Mouse (Mus musculus): ENCODE measurements at regions not wholly inside any gene's neighbourhood (a gene's known extent, or its start where the extent isn't known, plus 50 kb on each side); places are given as distances from the start of the nearest gene placed in this dataset.

DNA sequence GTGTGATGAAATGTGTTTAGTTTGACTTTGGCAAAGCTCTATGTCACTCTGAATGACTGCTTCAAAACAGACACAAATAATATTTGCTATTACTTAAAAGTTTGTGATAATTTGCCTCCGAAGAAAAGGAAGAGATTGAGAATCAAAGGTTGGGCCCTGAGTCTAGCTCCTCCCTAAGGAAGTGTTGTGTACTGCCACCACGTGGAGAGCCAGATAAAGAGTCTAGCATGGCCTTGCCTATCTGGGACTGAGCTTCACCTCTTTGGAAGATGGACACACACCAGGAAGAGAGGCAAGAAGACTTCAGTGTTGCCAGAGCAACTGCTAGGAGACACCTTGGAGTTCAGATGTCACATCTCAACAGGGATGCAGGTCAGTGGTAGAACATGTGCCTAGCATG lies 258.5 kb downstream of the Cog6 start:
- peak in 1 of 2 experiments; percentile 24 for DNase-seq (ENCODE audit: low spot score in 2 of 2)

DNA sequence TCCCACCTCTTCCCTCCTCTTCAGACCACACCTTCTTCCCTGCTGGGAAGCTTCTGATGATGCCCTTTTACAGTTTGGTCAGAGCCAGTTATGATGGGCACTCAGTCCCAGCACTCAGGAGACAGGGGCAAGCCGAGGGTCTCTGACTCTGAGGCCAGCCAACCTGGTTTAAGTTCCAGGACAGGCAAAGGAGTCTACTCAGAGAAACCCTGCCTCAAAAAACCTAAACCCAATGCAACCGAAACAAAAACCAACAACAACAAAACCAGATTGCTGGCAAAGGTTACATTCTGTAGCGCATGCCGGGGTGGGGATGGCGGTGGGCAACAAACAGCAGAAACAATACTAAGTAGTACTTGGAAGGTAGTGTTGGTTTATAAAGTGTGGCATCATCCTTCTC lies 260.2 kb downstream of the Cog6 start:
- DNase-seq (ENCODE audit: low spot score in 2 of 2) = no peak

DNA sequence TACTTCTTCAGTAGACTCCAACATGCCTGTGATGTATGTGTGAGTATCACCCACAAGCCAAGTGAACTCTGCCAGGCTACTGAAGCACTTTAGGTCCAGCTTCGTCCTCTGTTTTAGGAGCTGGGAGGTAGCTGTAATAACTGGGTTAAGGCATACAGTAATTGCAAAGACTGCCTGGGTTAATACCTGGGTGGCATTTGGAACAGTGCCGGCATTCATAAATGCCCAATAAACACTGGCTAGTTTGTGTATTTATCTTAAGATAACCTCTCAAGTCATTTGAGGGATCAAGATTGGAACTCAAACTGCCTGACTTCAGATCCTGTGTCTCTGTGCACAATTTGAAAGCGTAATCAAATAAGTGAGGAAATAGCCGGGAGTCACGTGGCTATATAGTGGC lies 261.0 kb downstream of the Cog6 start:
- no peak for DNase-seq (ENCODE audit: low spot score in 2 of 2)

DNA sequence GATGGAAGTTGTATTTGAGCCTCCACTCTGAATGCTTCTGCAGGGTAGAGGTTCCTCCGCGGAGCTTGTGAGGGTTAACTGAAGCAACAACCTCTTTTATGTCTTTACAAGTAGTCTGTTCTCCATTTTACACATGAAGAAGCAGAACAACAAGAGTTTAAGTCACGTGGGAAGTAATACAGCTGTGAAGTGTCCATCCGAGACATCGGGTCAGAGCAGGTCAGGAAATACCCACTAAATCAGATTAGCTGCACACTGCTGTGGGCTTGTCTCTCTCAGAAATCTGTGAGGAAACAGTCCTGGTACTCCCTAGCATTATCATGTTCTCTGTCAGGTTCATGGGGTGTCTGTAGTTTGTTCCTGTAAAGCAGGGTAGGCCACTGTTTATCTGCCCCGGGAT lies 262.1 kb downstream of the Cog6 start:
- no peak for DNase-seq (ENCODE audit: low spot score in 2 of 2)

DNA sequence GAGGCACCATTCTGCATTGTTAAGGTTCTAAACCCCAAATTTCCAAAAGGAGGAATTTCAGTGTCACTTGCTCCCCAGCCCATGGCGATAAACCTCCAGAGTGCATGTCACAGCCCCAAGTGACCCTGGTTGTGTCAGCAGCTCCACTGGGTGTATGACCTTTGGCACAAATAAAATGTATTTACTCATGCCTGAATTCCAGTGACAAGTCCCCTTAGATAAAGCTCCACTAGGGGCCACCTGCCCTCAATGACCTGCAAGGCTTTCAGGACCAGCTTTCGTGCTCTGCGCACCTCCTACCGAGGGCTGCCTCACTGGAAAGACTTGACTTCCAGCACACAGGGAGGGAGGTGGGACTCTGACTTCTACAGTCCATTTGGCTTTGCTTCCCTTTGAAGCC lies 262.6 kb downstream of the Cog6 start:
- no peak for DNase-seq (ENCODE audit: low spot score in 2 of 2)

DNA sequence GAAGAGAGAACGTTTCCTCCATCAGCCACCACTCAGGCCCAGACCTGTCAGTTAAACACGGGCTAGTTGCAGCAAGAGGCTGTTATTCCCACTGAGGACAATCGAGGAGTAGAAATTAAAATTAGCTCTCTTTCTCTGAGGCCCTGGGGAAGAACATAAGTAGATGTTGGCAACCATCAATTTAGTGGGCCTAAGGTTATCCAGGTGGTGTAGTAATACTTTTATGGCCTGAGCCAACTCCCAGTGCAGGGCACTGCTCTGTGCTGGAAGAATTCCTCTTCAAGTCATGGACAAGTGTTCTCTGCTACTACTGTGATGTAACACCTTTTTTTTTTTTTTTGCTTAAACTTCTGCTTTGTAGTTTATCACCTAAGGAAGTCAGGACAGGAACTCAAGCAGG lies 270.1 kb downstream of the Cog6 start:
- DNase-seq (ENCODE audit: low spot score in 2 of 2) = no peak

DNA sequence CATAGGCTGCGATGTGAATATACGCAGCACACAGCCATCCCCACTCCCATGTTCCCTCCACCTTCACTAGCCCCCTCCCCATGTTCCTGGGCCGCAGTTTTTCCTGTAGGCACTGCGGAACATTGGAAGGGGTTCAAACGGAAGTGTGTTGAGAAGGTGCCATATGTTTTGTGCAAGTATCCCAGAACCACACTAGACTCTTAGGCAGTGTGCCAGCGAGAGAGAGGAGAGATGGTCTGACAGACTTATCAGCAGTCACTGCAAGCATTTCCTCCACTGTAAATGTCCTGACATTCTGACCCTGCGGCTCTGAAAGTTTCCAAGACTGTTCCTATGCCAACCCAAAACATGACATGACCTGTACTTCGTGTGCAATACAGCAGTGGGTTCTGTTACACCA lies 272.7 kb downstream of the Cog6 start:
- no peak for DNase-seq (ENCODE audit: low spot score in 2 of 2)

DNA sequence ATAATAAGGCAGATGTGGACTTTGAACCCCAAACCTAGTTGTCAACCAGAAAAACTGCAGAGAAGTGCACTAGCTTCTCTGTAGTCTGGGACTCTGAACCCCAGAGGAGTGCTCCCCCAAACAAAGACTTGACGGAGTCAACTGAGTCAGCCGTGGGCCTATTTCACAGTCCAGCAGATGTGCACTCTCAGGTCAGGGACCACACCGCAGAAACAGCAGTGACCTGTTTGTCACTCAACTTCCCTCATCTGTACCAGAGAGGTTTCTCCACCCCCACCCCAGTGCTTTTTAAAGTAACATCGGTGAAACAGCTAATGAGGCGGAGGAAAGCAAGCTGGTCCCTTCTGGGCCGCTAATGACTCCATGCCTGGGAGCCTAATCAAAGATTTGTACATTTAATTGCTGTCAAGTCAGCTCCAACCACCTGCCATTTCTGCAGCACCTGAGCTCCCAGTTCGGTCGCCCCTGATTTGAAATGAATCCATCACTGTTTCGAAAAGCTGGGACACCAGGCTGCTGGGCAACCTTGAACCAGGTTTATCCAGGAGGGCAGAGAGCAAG lies 276.5 kb downstream of the Cog6 start:
- no peak for DNase-seq (ENCODE audit: low spot score in 2 of 2)

DNA sequence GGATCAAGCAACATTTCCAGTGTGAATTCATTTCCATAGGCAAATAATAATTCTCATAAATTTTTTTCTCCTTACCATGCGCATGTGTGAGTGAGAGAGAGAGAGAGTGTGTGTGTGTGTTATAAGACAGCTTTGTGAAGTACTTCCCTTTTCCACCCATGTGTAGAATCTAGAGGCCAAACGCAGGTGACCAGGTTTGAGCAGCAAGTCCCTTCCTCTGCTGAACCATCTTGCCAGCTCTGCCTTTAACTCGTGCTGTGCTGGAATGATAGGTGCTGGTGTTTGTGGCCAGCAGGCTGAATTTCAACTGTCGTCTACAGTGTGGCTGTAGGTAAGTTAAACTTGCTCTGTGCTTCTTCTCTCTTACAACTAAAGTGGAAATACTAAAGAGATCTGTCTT lies 277.5 kb downstream of the Cog6 start:
- DNase-seq (ENCODE audit: low spot score in 2 of 2) = no peak

DNA sequence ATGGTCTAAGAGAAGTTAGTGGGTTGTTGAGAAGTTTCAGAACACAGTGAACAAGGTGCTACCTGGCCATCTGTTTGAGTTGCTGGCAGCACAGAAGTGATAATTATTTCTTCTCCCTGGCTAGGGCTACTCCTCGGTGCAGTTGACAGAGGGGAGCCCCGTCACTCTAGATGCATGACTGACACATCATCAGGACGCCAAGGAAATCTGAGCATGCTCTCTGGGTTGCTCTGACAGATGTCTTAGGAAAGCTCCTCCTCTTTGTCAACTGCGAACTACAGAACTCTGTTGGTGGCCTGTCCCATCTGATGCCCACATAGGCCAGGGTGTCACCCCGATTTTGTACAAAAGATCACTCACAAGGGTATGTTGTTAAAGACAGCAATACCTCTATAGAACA lies 278.7 kb downstream of the Cog6 start:
- DNase-seq (ENCODE audit: low spot score in 2 of 2) = no peak

DNA sequence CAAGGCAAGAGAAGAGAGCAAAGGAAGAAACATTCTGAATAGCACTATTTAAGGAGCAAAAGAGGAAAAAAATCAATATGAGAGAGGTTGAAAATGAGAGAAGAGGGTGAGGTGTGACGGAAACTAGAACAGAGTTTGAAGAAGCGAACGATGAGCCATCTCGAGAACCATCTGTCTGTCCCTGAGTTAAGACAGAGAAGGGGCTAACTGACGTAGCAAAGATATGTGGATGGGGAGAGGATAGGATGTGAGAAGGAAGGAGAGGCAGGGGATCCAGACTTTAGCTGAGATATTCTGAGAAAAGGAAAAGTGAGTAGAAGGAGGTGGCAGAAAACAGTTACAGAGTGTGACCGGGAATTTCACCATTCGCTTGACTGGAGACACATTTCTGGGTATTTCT lies 281.1 kb downstream of the Cog6 start:
- no peak for DNase-seq (ENCODE audit: low spot score in 2 of 2)

DNA sequence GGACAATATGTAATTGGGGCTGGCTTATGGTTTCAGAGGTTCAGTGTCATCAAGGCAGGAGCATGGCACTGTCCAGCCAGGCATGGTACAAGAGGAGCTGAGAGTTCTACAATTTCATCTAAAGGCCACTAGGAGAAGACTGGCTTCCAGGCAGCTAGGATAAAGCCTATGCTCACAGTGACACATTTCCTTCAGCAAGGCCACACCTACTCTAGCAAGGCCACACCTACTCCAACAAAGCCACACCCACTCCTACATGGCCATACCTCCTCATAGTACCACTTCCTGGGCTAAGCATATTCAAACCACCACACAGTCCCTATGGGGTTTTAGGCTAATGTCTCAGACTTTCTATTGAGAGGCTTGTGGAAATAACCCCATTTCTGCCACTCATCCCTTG lies 285.1 kb downstream of the Cog6 start:
- DNase-seq (ENCODE audit: low spot score in 2 of 2) = no peak

DNA sequence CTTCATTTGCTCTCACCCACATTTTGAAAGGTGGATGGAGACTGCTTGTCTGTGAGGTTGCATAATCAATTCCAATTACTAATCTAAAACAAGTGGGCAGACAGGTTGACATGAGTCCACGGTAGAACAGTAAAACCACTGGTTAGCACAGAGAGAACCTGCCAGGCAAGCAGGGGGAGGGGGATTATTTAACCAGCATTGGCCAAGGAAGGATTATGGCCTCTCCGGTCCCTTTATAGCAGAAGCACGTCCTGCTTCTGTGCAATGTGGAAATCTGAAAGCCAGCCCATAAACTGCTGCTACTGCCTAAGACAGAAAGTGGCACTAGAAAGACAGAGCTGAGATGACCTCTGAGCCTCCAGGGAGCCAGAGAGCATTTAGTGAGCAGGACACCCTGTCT lies 285.5 kb downstream of the Cog6 start:
- no peak for DNase-seq (ENCODE audit: low spot score in 2 of 2)

DNA sequence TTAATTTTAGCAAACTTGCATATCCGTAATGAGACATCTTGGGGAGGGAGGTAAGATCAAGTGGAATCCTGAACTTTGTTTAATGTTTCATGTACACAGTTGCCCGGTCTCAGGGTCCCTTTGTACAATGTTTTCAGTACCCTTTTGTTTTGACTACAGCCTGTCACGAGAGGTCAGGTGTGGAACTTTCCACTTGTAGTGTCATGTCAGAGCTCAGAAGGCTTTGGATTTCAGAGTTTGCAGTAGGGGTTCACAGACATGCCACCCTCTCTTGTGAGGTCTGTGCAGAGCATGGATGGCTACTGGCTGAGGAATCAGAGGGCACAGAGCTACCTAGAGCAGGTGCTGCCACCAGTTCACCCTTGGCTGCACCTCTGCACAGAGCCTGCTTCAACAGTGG lies 287.3 kb downstream of the Cog6 start:
- no peak for DNase-seq (ENCODE audit: low spot score in 2 of 2)

DNA sequence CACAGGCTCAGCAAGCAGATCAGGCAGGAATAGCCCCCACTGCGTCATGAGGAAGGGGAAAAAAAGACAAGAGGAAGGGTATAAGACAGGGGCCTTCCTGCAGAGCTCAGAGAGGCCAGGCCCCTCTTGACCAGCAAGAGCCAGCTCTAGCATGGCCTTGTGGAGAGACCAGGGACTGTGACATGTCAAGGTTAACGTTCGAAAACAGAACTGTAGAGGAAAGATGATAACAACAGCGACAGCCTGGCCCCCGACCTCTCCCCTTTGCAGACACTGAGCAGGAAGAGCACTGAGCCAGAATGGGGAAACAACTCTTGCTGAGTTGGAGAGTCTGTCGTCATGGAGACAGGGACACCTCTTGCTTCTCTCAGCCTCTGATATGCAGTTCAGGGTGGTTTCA lies 288.2 kb downstream of the Cog6 start:
- no peak for DNase-seq (ENCODE audit: low spot score in 2 of 2)

DNA sequence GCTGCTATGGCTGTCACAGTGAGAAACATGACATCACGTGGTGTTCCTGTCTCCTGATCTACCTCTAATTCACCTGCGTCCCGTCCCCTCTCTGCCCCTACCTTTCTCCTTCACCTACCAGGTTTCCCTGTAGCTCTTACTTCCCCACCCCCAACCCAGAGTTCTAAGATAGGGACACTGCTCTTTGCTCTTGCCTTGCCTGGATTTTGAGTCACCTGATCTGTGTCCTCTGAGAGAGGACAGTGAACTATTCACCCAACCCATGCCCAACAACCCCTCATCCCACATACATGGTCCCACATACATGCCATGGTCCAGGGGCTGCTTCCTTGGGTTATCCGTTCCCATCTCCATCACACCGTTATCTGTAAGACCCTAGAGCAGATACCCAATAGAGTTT lies 288.6 kb downstream of the Cog6 start:
- no peak for DNase-seq (ENCODE audit: low spot score in 2 of 2)

DNA sequence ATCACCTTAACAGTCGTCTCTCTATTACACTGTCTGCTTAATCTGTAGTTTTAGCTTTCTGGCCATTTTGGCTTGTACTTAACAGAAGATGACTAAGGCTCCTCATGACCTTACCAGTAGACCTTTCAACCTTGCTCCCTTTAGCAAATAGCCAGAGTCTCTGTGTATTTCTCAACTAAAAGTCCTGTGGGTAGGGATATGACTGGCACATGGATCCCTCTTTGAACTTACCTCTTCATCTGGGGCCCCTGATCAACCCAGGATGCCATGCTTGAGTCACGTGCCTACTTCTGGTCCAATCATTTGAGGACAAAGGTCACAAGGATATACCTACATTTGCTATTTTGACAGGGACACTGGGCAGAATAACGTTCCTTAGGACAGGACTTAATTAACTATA lies 292.7 kb downstream of the Cog6 start:
- no peak for DNase-seq (ENCODE audit: low spot score in 2 of 2)

DNA sequence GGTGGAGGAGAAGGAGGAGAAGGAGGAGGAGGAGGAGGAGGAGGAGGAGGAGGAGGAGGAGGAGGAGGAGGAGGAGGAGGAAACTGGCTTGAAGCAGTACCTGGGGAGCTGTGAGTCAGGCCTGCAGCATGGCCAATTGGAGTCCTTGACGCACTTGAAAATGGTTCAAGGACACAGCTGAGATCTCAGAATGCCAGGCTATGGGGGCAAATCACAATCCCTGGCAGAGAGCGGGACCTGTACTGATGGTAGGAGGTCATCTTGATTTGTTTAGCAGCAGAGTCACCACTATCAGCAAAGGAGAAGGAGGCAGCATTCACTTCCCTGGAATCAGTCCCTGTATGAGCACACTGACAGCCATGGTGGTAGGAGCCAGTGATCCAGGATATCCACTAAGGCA lies 294.1 kb downstream of the Cog6 start:
- DNase-seq (ENCODE audit: low spot score in 2 of 2) = no peak

DNA sequence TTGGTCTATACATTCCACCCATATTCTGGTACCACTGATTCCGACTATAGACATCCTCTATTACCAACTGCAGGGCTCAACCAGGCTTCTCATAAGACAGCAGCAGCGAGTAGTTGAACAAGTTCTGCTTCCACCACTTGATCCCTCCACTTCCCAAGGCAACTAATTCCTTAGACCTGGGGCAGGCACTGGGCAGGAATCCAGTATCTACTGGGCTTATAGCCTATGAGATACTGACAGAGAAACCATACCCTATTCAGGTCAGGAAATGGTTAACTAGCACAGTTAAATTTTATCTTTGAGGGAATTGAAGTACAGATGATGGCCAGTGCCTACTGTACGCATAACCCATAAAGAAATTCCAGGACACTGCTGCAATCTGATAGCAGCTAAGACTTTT lies 297.9 kb downstream of the Cog6 start:
- DNase-seq (ENCODE audit: low spot score in 2 of 2) = no peak

DNA sequence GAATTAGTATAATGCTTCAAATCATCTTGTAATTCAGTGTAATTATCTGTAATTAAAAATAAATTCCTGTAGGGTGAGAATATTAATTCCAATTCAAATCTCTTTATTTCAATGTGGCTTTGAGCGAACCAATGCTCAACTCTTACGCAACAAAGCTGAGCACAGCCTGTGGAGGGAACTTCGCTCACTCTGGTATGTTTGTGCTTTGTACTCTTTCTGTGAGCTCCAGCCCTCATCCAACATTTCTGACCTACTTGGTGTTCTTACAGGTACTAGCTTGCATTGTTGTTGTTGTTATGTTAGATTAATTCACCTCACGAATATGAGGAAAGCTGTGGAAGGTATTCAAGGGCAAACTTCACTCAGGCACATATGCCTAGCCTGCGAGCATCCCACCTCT lies 299.7 kb downstream of the Cog6 start:
- DNase-seq (ENCODE audit: low spot score in 2 of 2) = no peak

DNA sequence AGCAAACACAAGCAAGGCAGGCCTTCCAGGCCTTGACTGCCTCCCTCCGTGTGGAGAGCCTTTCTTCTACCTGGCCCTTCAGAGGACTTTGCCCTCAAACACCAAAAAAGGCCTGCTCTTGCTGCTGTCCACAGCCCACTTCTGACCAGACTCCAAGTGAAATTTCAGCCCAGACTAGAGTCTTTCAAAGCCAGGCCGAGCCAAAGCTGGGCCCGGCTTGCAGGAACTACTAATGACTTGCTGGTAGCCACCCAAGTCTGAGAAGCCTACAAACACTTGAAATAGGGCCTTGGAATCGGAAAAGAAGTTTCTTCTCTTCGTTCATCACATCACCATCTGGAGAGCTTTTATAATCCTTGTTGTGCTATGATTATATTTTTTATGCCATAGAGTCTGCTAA lies 304.9 kb downstream of the Cog6 start:
- peak in 1 of 2 experiments; percentile 14 for DNase-seq (ENCODE audit: low spot score in 2 of 2)

DNA sequence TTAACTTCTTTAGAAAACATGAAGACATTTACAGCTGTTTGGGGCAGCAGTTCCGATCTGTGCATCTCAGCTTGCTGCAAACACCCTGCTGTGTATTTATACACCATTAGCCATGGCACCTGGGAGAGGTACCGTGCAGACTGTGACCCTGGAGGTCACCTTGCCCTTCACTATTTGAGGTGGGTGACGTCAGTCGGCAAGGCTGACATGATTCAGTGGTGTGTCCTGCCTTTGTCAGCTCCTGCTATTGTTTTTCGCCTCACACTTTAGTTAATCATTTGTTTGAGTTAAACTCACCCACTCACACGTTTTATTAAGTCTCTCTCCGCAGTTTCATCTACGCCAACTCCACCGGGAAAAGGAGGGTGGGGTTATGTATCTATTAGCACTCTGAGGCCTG lies 305.9 kb downstream of the Cog6 start:
- DNase-seq (ENCODE audit: low spot score in 2 of 2) = no peak

DNA sequence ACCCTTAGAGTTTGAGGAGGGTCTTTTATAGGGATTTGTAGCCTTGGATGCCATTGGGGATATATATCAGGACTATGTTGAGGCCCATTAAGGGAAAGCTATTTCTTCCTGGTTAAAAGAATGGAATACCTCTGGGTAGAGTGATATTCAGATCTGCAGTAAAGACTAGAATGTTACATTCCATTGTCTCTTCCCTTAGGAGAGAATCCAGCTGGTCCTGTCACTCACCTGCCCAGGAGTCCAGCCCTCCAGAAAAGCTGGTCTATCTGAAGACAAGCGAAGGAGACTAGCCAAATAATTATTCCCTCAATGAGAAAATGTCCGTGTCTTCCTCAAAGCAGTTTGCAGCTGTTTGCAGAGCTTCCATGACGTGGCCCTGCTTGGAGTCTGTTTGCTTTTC lies 308.3 kb downstream of the Cog6 start:
- DNase-seq (ENCODE audit: low spot score in 2 of 2) = no peak

DNA sequence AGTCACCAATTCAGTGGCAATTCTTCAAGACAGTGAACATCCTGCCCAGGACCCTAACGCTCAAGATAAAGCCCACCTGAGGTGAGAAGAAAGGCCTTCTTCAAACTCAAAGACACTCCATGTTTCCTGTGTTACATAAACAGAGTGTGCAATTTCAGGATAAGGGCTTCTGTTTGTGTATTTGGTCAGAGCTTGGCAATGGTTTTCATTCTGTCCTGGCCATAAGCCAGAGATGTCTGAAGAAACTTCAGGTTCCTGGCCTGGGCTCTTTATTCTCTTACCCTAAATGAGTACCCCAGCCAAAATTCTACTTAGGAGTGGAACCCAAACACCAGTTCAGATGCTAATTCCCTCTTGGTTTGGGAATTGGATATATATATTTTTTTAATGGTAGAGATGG lies 308.7 kb downstream of the Cog6 start:
- no peak for DNase-seq (ENCODE audit: low spot score in 2 of 2)

DNA sequence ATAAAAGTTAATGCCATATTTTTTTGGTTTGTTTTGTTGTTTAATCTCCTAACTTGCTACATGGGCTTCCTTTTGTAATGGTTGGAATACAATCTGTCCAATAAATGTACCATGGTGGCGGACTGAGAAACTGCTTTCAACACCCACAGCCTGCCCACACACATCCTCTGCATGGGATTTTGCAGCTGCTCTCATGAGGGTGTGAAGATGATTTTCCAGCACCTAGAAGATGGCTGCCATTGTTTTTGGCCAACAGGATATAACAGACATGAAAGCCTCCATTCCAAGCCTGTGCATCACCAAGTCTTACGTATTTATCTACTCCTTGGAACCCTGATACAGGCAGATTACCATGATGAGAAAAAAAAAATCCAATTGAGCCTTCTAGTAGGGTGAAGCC lies 310.4 kb downstream of the Cog6 start:
- no peak for DNase-seq (ENCODE audit: low spot score in 2 of 2)

Data from frontal cortex, postnatal 10 days (tissue).